Mouse (Mus musculus): Measurements from ENCODE around the gene Tspyl3. TPM values are rescaled to one million over a fixed set of nuclear protein-coding genes. Genes with fewer than 3 reads are reported as not detected.

The Tspyl3 gene
- polyA plus RNA-seq, 1 experiment from 2014 or later, result 1.1 TPM

- H3K9ac ChIP-seq (replicated peaks), result peak overlapping the region; percentile 13; the same call in 1 of the 2 replicates
- ATAC-seq (peak; percentile 35; the same call in 1 of the 2 replicates), DNase-seq (no peak)
- H3K27me3 ChIP-seq (ENCODE audit: insufficient read depth, low read length), result no peaks in the 10 kb centered on the region
- 28% methylated on average over 3 of the region's 3 CpGs for WGBS (ENCODE audit: insufficient replicate concordance)
- TF ChIP-seq CTCF (IDR thresholded peaks at IDR 0.05; ENCODE audit: low read depth) (no peak), EP300 (IDR thresholded peaks at IDR 0.05; ENCODE audit: low read depth) (peak; percentile 86)
- H3K9me3 ChIP-seq (ENCODE audit: low read length), result no peaks in the 10 kb centered on the region
- H3K36me3 ChIP-seq (replicated peaks; ENCODE audit: insufficient read depth, low read length), result peaks cover 18% of the 10 kb centered on the region
- H3K4me2 ChIP-seq (ENCODE audit: low read depth, low read length), result peak overlapping the region; percentile 24; the same call in 1 of the 2 replicates
- H3K4me3 ChIP-seq (ENCODE audit: low read depth, low read length), result no peak overlapping the region
- peaks cover 26% of the 10 kb centered on the region for H3K4me1 ChIP-seq (ENCODE audit: insufficient read depth)
- peak overlapping the region; percentile 46 for H3K27ac ChIP-seq (ENCODE audit: low read depth)
These were observed 34.8 kb upstream of the Tspyl3 start for GRCm38 (mm10) chr2:153259864-153260674.

DNA sequence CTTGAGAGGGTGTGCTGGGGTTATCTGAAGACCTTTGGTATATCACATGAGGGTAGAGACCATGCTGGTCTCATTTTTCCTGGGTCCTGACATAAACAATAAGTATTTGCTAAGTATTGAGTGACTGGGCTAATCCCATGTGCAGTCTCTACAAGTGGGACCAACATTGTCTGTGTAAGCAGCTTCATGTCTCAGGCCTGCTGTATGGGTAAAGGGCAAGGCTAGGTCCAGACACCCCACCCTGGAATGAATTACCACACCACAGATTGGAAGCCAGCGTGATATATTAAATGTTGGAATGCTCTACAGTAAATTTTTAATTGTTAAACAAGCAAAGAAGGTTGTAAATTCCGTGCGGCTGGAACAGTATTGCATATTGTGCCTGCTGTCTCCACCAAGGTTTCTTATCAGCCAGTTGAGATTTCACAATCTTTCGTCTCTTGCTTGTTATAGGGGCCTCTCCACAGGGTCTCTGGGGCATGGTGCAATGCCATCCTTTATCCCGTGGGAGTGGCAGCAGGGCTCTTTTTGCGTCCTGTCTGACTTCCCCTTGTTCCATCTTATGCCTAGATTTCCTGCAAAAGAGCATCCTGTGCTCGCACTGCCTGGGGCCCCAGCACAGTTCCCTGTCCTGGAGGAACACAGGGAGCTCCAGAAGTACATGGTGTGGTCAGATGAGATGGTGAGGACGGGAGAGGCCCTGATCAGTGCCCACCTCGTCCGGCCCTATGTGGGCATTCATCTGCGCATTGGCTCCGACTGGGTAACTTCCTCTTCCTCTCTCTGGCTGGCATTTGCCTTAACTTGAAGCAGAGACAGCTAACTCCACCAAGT lies 34.0 kb upstream of the Tspyl3 start:
- Histone ChIP-seq H3K9ac (replicated peaks) (peak overlapping the region; percentile 13; the same call in 1 of the 2 replicates), H3K36me3 (replicated peaks; ENCODE audit: insufficient read depth, low read length) (peaks cover 18% of the 10 kb centered on the region), H3K27ac (ENCODE audit: low read depth) (peak overlapping the region; percentile 46), H3K27me3 (ENCODE audit: insufficient read depth, low read length) (no peaks in the 10 kb centered on the region), H3K4me3 (ENCODE audit: low read depth, low read length) (no peak overlapping the region), H3K4me1 (ENCODE audit: insufficient read depth) (peaks cover 26% of the 10 kb centered on the region), H3K4me2 (ENCODE audit: low read depth, low read length) (peak overlapping the region; percentile 24), H3K9me3 (ENCODE audit: low read length) (no peaks in the 10 kb centered on the region)
- DNase-seq (no peak), ATAC-seq (no peak)
- WGBS (ENCODE audit: insufficient replicate concordance), result 29% methylated on average over 12 of the region's 12 CpGs
- TF ChIP-seq CTCF (IDR thresholded peaks at IDR 0.05; ENCODE audit: low read depth) (no peak), EP300 (IDR thresholded peaks at IDR 0.05; ENCODE audit: low read depth) (no peak)

- H3K36me3 ChIP-seq (replicated peaks; ENCODE audit: insufficient read depth, low read length), result 0 out of 2 replicates have a peak, but pooled peaks cover 13% of the 10 kb centered on the region
- no peak for TF ChIP-seq CTCF (IDR thresholded peaks at IDR 0.05; ENCODE audit: low read depth)
- TF ChIP-seq EP300 (IDR thresholded peaks at IDR 0.05; ENCODE audit: low read depth), result no peak
- DNase-seq (no peak), ATAC-seq (no peak)
- no peaks in the 10 kb centered on the region for H3K9me3 ChIP-seq (ENCODE audit: low read length)
- H3K4me1 ChIP-seq (ENCODE audit: insufficient read depth), result peaks cover 21% of the 10 kb centered on the region
- no peak overlapping the region for H3K4me3 ChIP-seq (ENCODE audit: low read depth, low read length)
- no peak overlapping the region for H3K27ac ChIP-seq (ENCODE audit: low read depth)
- 82% methylated on average over 2 of the region's 2 CpGs for WGBS (ENCODE audit: insufficient replicate concordance)
- no peak overlapping the region for H3K4me2 ChIP-seq (ENCODE audit: low read depth, low read length)
- H3K27me3 ChIP-seq (ENCODE audit: insufficient read depth, low read length), result no peaks in the 10 kb centered on the region
- H3K9ac ChIP-seq (replicated peaks), result no peak overlapping the region
These were observed 31.4 kb upstream of the Tspyl3 start for GRCm38 (mm10) chr2:153256604-153257003.

GRCm38 (mm10) chr2:153249751-153250150 lies 24.5 kb upstream of the Tspyl3 start:
- Histone ChIP-seq H3K9me3 (ENCODE audit: low read length) (no peaks in the 10 kb centered on the region), H3K4me2 (ENCODE audit: low read depth, low read length) (no peak overlapping the region), H3K4me1 (ENCODE audit: insufficient read depth) (no peaks in the 10 kb centered on the region), H3K36me3 (replicated peaks; ENCODE audit: insufficient read depth, low read length) (peaks cover 35% of the 10 kb centered on the region), H3K27ac (ENCODE audit: low read depth) (no peak overlapping the region), H3K4me3 (ENCODE audit: low read depth, low read length) (no peak overlapping the region), H3K27me3 (ENCODE audit: insufficient read depth, low read length) (no peaks in the 10 kb centered on the region), H3K9ac (replicated peaks) (no peak overlapping the region)
- 67% methylated on average over 5 of the region's 5 CpGs for WGBS (ENCODE audit: insufficient replicate concordance)
- no peak for TF ChIP-seq EP300 (IDR thresholded peaks at IDR 0.05; ENCODE audit: low read depth)
- no peak for TF ChIP-seq CTCF (IDR thresholded peaks at IDR 0.05; ENCODE audit: low read depth)
- ATAC-seq (no peak), DNase-seq (no peak)

DNA sequence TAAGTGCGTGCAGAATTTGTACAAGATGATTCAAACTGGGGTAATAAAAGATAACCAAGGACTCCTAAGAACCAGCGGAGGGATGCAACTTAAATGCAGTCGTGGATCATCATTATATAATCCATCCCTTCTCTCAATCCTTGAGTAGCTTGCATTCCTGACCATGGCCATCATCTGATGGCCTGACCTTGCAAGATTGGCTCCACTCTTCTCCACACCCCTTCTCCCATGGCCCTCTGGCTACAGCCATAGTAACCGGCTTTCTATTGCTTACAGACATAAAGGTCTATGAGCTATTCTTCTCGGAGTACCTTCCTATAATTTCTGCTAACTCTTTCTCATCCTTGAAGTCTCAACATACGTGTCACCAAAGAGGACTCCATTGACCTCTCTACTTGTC lies 16.9 kb upstream of the Tspyl3 start:
- ATAC-seq, result no peak
- peak overlapping the region; percentile 99 for H3K4me3 ChIP-seq (ENCODE audit: low read depth, low read length)
- peak overlapping the region; percentile 79 for H3K4me2 ChIP-seq (ENCODE audit: low read depth, low read length)
- peak overlapping the region; percentile 100 for H3K9ac ChIP-seq (replicated peaks)
- no peak for TF ChIP-seq CTCF (IDR thresholded peaks at IDR 0.05; ENCODE audit: low read depth)
- TF ChIP-seq EP300 (IDR thresholded peaks at IDR 0.05; ENCODE audit: low read depth), result no peak
- no peak for DNase-seq
- 58% methylated on average over 6 of the region's 6 CpGs for WGBS (ENCODE audit: insufficient replicate concordance)
- no peaks in the 10 kb centered on the region for H3K27me3 ChIP-seq (ENCODE audit: insufficient read depth, low read length)
- peak overlapping the region; percentile 98; the same call in 1 of the 2 replicates for H3K27ac ChIP-seq (ENCODE audit: low read depth)
- H3K36me3 ChIP-seq (replicated peaks; ENCODE audit: insufficient read depth, low read length), result peaks cover 26% of the 10 kb centered on the region
- H3K4me1 ChIP-seq (ENCODE audit: insufficient read depth), result peaks cover 40% of the 10 kb centered on the region
- no peaks in the 10 kb centered on the region for H3K9me3 ChIP-seq (ENCODE audit: low read length)

Data from liver, postnatal 0 days (tissue).